In genomic region chr8:13608946-13609345, GRCm38 (mm10) we compare ENCODE assay signal across 37 mouse cellular contexts. TPM values are rescaled to one million over a fixed set of nuclear protein-coding genes. Genes with fewer than 3 reads are reported as not detected.
"Had no signal": no experiment of that assay in that cellular context is flagged by ENCODE, and none has a peak within 500 bp of the region (broad histone marks: within the 10 kb centered on the region; RNA-seq: fewer than 3 reads in every experiment).

No protein-coding gene starts in this region.

- H3K27me3 ChIP-seq: heart, embryonic 13.5 days; heart, embryonic 15.5 days; hindbrain, embryonic 12.5 days; intestine, embryonic 15.5 days; limb, embryonic 12.5 days; liver, embryonic 13.5 days had no signal

- H3K9ac ChIP-seq: heart, embryonic 13.5 days; heart, embryonic 15.5 days; hindbrain, embryonic 12.5 days; hindbrain, embryonic 14.5 days; intestine, embryonic 15.5 days; limb, embryonic 12.5 days; liver, embryonic 13.5 days had no signal

- H3K4me3 ChIP-seq: heart, adult 2 months; heart, embryonic 13.5 days; heart, embryonic 15.5 days; hindbrain, embryonic 12.5 days; intestine, embryonic 15.5 days; layer of hippocampus, adult 2 months; left cerebral cortex, adult 2 months; limb, embryonic 10.5 days; limb, embryonic 12.5 days; liver, embryonic 13.5 days had no signal

- H3K4me2 ChIP-seq: heart, embryonic 11.5 days; heart, embryonic 13.5 days; heart, embryonic 15.5 days; hindbrain, embryonic 12.5 days; hindbrain, embryonic 14.5 days; intestine, embryonic 15.5 days; limb, embryonic 12.5 days; liver, embryonic 11.5 days; liver, embryonic 13.5 days had no signal

- H3K9me3 ChIP-seq: heart, embryonic 13.5 days; heart, embryonic 15.5 days; intestine, embryonic 15.5 days; limb, embryonic 10.5 days; liver, embryonic 13.5 days had no signal

- H3K27ac ChIP-seq: heart, adult 2 months; heart, embryonic 13.5 days; heart, embryonic 15.5 days; hindbrain, embryonic 12.5 days; hindbrain, embryonic 14.5 days; intestine, embryonic 15.5 days; layer of hippocampus, adult 2 months; left cerebral cortex, adult 2 months; limb, embryonic 10.5 days; limb, embryonic 12.5 days; liver, embryonic 13.5 days had no signal

- ATAC-seq: hindbrain, embryonic 16.5 days; inflammation-experienced regulatory T-cells, adult 6 months; intestine, embryonic 15.5 days; intestine, postnatal 0 days had no signal

- DNase-seq: gastrocnemius, postnatal 14 days; gastrocnemius, postnatal 36 days; heart, adult 2 months; heart, postnatal 14 days; heart, postnatal 36 days; kidney, adult 18-20 months; kidney, adult 8-10 months; kidney, postnatal 10 days; kidney, postnatal 25 days; kidney, postnatal 4 days; liver; liver, embryonic 13.5 days had no signal

- H3K4me1 ChIP-seq: limb, embryonic 10.5 days; limb, embryonic 12.5 days had no signal

RNA-seq across cellular contexts. Expression of gene 1700029H14Rik, which starts 46.7 kb away (rescaled TPM):
- total RNA-seq: gastrocnemius, adult 18-20 months; gastrocnemius, adult 8-10 months; gastrocnemius, postnatal 14 days; gastrocnemius, postnatal 36 days; heart, adult 2 months; heart, postnatal 14 days; heart, postnatal 36 days; hematopoietic stem cell, adult 5-6 weeks; layer of hippocampus, adult 2 months; layer of hippocampus, postnatal 10 days; layer of hippocampus, postnatal 25 days; left cerebral cortex, postnatal 14 days; left cerebral cortex, postnatal 36 days had no signal
- polyA plus RNA-seq: heart, embryonic 11.5 days; heart, embryonic 13.5 days; heart, embryonic 15.5 days; heart, postnatal 0 days; hindbrain, embryonic 12.5 days; hindbrain, embryonic 14.5 days; hindbrain, embryonic 16.5 days; inflammation-experienced regulatory T-cells, adult 6 months; intestine, embryonic 15.5 days; intestine, postnatal 0 days; kidney, embryonic 14.5 days; kidney, embryonic 16.5 days; limb, embryonic 10.5 days; limb, embryonic 12.5 days; limb, embryonic 14.5 days; liver, embryonic 11.5 days; liver, embryonic 13.5 days had no signal
